Mouse (Mus musculus): ENCODE measurements around the gene Syt15. TPM values are rescaled to one million over a fixed set of nuclear protein-coding genes. Genes with fewer than 3 reads are reported as not detected.

Gene Syt15
- polyA plus RNA-seq (2015; fragmentation: Nextera tagmentation; extraction: Ambion mirVana) = 0.49 and 0.63 TPM in 2 replicates

DNA sequence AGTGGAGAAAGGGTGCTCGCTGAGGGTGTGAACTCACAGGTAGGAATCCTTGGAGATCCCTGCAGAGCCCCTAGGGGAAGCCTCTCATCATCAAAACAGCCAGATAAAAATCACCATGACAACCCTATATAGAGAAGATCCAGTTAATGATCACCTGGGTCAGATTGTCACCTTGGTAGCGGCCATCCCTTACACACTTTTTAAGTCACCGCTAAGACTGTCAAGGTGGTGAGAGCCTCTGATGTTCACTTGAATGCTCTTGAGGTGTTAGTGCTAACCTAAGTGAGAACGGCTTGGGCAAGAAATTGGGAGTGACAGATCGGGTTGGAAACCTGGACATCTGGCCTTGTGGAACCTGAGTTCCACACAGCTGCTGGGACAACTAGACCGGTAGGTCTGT lies at the start of gene Syt15:
Syt15 (plus strand) TSS at position 301 of the 400 bp plus-strand sequence.
- peaks cover 5% of the 10 kb centered on the region; the same call in 1 of the 2 replicates for H3K4me1 ChIP-seq (replicated peaks)
- H3K4me3 ChIP-seq (replicated peaks) = peak within 1 kb of the TSS; percentile 23
- WGBS = 78% methylated on average over 6 of the region's 6 CpGs
- peak within 1 kb of the TSS; percentile 34; the same call in 1 of the 2 replicates for H3K9ac ChIP-seq (replicated peaks)
- H3K27ac ChIP-seq = no peak within 1 kb of the TSS
- peaks cover 34% of the 10 kb centered on the region for H3K27me3 ChIP-seq
- ATAC-seq = no peak
- no peaks in the 10 kb centered on the region for H3K36me3 ChIP-seq
- peak within 1 kb of the TSS; percentile 51 for H3K4me2 ChIP-seq (replicated peaks)
- H3K9me3 ChIP-seq = no peaks in the 10 kb centered on the region

DNA sequence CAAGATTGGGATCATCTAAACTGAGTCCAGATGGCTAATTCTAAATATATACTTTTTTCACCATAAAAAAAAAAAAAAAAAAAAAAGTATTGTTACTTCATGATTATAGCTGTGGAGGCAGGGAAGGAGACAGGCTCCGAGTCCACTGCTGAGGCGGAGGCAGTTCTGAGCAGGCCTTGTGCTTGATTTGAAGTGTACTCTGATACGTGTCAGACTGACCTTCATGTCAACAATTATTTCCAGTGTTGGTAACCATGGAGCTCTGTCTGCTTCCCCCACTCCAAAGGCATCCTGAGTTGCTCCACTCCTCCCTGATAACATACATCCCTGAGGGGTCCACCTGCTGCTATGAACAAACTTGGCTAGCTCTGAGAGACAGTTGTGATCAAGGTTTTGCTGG lies 48.3 kb upstream of the Syt15 start:
- WGBS = 92% methylated on average over 3 of the region's 3 CpGs
- H3K9me3 ChIP-seq = no peaks in the 10 kb centered on the region
- no peaks in the 10 kb centered on the region for H3K4me1 ChIP-seq (replicated peaks)
- H3K4me2 ChIP-seq (replicated peaks) = no peak overlapping the region
- H3K9ac ChIP-seq (replicated peaks) = no peak overlapping the region
- ATAC-seq = no peak
- H3K27me3 ChIP-seq = no peaks in the 10 kb centered on the region
- H3K4me3 ChIP-seq (replicated peaks) = no peak overlapping the region
- H3K36me3 ChIP-seq = no peaks in the 10 kb centered on the region
- no peak overlapping the region for H3K27ac ChIP-seq

DNA sequence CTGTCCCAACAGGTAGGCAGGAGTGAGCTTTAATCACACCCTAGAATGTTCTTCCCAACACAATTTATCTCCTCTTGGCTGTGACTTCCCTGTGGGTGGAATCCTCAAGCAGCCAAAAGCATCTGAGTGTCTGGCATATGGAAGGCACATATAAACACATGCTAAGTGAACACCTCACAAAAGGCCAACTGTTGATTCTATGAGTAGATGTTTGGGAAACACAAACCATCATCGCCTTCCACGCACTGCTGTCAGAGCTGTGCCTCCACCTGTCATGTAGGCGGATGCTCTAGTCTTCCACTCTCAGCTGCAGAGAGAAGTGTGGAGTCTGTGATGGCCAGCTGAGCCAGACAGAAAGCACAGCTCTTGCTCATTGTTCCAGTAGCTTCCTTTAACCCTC lies 40.0 kb upstream of the Syt15 start:
- Histone ChIP-seq H3K4me3 (replicated peaks) (no peak overlapping the region), H3K27me3 (no peaks in the 10 kb centered on the region), H3K9ac (replicated peaks) (no peak overlapping the region), H3K4me2 (replicated peaks) (no peak overlapping the region), H3K4me1 (replicated peaks) (no peaks in the 10 kb centered on the region), H3K27ac (no peak overlapping the region), H3K36me3 (no peaks in the 10 kb centered on the region), H3K9me3 (no peaks in the 10 kb centered on the region)
- WGBS = 88% methylated on average over 3 of the region's 3 CpGs
- no peak for ATAC-seq

DNA sequence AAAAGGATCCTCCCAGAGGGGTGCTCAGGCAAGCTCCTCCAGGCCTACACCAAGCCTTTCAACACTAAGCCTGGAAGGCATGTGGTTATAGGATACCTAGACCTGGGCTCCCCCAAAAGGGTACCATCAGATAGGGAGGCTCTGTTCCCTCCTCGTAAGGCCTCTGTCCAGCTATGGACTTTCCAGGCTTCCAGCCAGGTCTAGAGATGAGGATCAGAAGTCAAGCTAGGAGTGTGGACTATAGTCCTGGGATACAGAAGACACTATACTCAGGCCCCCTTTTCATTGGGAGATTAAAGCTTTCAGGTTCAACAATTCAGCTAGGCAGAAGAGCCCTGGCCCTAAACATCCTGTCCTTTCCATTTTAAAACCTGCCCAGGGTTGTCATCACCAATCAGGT lies 36.3 kb upstream of the Syt15 start:
- no peak overlapping the region for H3K4me3 ChIP-seq (replicated peaks)
- WGBS = 100% methylated on average over 1 of the region's 1 CpGs
- no peak overlapping the region for H3K4me2 ChIP-seq (replicated peaks)
- no peaks in the 10 kb centered on the region for H3K9me3 ChIP-seq
- H3K36me3 ChIP-seq = no peaks in the 10 kb centered on the region
- ATAC-seq = no peak
- no peaks in the 10 kb centered on the region for H3K27me3 ChIP-seq
- no peaks in the 10 kb centered on the region for H3K4me1 ChIP-seq (replicated peaks)
- no peak overlapping the region for H3K27ac ChIP-seq
- H3K9ac ChIP-seq (replicated peaks) = no peak overlapping the region

DNA sequence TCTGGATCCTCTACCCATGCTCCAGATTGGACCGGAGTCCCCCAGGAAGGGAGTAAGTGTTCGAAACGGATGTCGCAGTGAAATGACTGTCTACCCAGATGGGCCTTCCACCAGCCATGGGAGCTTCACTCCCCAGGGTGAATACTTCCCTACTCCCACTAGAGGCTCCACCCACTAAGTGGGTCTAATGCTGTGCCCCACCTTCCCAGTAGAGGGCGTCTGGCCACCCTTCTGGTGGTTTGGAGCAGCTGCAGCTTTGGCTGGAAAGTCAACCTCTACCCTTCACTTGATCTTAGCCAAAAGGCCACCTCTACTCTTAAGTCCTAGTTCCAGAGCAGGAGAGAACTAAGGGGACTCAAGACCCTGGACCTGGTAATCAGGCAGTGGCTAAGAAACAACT lies 30.8 kb upstream of the Syt15 start:
- no peaks in the 10 kb centered on the region for H3K4me1 ChIP-seq (replicated peaks)
- no peaks in the 10 kb centered on the region for H3K27me3 ChIP-seq
- H3K9me3 ChIP-seq = no peaks in the 10 kb centered on the region
- H3K9ac ChIP-seq (replicated peaks) = no peak overlapping the region
- no peak overlapping the region for H3K4me2 ChIP-seq (replicated peaks)
- no peak for ATAC-seq
- H3K36me3 ChIP-seq = peaks cover 12% of the 10 kb centered on the region
- WGBS = 63% methylated on average over 5 of the region's 5 CpGs
- no peak overlapping the region for H3K4me3 ChIP-seq (replicated peaks)
- H3K27ac ChIP-seq = no peak overlapping the region

DNA sequence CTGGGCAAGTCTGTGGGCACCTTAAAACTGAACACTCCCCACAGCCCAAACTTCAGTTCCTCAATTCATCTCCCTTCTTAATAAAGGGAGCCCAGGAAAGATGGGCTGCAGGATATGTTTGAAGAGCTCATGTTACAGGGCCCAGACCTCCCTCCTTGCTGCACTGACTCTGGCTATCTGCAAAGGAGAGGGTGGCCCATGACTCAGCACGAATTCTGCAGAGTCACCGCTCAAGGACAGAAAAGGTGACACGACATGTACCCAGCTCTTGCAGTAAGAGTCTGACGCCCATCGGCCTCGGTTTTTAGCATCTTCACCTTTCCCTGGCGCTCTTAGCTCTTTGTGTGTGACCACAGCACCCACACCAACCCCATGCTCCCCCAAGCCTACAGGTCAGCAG lies 29.0 kb upstream of the Syt15 start:
- Histone ChIP-seq H3K4me3 (replicated peaks) (no peak overlapping the region), H3K27me3 (no peaks in the 10 kb centered on the region), H3K36me3 (peaks cover 29% of the 10 kb centered on the region), H3K27ac (no peak overlapping the region), H3K9me3 (no peaks in the 10 kb centered on the region), H3K9ac (replicated peaks) (no peak overlapping the region), H3K4me2 (replicated peaks) (no peak overlapping the region), H3K4me1 (replicated peaks) (no peaks in the 10 kb centered on the region)
- WGBS = 76% methylated on average over 7 of the region's 7 CpGs
- no peak for ATAC-seq

DNA sequence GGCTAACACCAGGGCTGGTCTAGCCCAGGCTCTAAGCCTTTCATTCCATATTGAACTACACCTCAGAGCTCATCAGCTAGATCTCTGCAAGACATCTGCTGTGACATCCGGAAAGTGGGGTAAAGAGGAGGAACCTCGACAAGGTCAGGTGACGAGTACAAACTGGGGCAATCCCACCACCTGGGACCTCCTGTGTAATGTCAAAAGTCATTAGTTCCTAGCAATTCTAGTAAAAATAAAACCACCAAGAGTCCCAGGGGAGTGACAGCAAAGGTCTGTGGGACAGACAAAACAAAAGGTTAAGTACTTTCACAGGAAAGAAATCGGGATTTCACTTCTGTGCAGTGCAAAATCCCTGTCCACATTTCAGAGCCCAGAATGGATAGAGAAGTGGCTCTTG lies 25.5 kb upstream of the Syt15 start:
- Histone ChIP-seq H3K9ac (replicated peaks) (no peak overlapping the region), H3K27ac (no peak overlapping the region), H3K27me3 (no peaks in the 10 kb centered on the region), H3K4me2 (replicated peaks) (no peak overlapping the region), H3K4me1 (replicated peaks) (no peaks in the 10 kb centered on the region), H3K36me3 (peaks cover 32% of the 10 kb centered on the region), H3K4me3 (replicated peaks) (no peak overlapping the region), H3K9me3 (no peaks in the 10 kb centered on the region)
- no peak for ATAC-seq
- 78% methylated on average over 4 of the region's 4 CpGs for WGBS

DNA sequence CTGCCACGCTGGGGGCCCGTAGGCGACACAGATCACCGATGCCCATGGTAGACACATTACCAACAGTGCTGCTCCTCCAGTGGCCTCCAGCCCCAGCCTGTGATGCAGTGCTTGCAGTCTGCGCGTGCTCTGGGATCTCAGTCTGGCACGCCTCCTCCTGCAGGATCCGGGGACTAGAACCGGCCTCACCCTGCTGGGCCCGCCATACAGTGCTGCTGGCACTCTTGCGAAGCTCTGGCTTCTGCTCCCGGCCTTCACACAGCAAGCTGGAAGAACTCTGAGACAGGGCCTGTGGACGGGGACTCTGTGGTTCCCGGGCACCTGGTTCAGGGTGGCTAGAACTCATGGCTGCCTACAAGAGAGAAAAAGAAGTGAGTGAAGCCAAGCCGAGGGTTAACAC lies 23.9 kb upstream of the Syt15 start:
- no peak overlapping the region for H3K27ac ChIP-seq
- no peak overlapping the region for H3K4me3 ChIP-seq (replicated peaks)
- H3K36me3 ChIP-seq = peaks cover 32% of the 10 kb centered on the region
- no peak for ATAC-seq
- no peak overlapping the region for H3K4me2 ChIP-seq (replicated peaks)
- 90% methylated on average over 15 of the region's 15 CpGs for WGBS
- no peaks in the 10 kb centered on the region for H3K27me3 ChIP-seq
- H3K9me3 ChIP-seq = no peaks in the 10 kb centered on the region
- H3K4me1 ChIP-seq (replicated peaks) = peaks cover 13% of the 10 kb centered on the region
- H3K9ac ChIP-seq (replicated peaks) = no peak overlapping the region

DNA sequence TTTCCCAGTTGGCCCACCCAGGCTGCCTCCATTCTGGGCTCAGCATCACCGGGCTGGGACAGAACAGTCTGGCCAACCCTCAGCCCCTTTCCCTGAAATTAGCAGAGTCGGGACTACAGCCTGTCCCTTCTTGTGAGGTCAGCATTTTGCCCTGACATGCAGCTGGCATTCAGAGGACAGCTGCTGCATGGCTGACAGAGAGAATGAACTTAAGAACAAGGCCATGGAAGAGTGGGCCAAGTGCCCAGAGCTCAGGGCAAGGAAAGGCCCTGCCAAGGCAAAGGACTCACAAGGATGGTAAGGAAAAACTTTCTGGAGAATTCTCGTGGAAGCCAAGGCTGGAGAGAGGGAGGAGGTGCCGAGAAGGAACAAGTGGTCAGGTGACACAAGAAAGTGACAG lies 22.7 kb upstream of the Syt15 start:
- 50% methylated on average over 4 of the region's 4 CpGs for WGBS
- no peak for ATAC-seq

DNA sequence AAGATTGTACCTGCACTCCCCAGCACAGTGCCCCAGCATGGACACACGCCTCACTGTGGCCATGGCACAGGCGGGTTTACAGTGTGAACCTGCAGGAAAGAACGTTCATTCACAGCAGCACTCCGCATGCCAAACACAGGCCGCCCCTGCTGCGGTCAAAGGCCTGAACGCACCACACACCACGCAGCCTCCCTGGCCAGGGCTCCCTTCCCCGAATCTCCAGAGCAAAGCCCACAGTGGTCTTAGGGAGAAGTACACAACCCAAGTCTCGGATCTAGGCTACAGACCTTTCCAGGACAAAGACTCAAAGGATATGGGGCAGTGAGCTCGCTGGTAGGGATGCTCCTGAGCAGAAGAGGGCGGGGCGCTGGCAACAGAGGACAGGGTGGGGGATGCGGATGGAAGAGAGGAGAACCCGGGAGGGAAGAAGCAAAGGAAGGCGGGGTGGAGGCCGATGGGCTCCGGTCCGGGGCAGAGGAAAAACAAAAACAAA lies 18.6 kb upstream of the Syt15 start:
- Histone ChIP-seq H3K4me1 (replicated peaks) (peaks cover 14% of the 10 kb centered on the region), H3K36me3 (no peaks in the 10 kb centered on the region; the same call in 1 of the 2 replicates), H3K27me3 (peaks cover 3% of the 10 kb centered on the region; the same call in 1 of the 2 replicates), H3K9me3 (no peaks in the 10 kb centered on the region), H3K9ac (replicated peaks) (peak overlapping the region; percentile 84), H3K4me2 (replicated peaks) (peak overlapping the region; percentile 86), H3K27ac (peak overlapping the region; percentile 79), H3K4me3 (replicated peaks) (peak overlapping the region; percentile 81)
- under 1% methylated on average over 19 of the region's 19 CpGs for WGBS
- peak; percentile 86 for ATAC-seq

More for the DNA sequence above, 22.7 kb upstream of the Syt15 start:
- Histone ChIP-seq H3K4me1 (replicated peaks) (peaks cover 14% of the 10 kb centered on the region), H3K27me3 (no peaks in the 10 kb centered on the region), H3K4me2 (replicated peaks) (no peak overlapping the region), H3K27ac (no peak overlapping the region), H3K4me3 (replicated peaks) (no peak overlapping the region), H3K9me3 (no peaks in the 10 kb centered on the region), H3K36me3 (peaks cover 31% of the 10 kb centered on the region), H3K9ac (replicated peaks) (no peak overlapping the region)

DNA sequence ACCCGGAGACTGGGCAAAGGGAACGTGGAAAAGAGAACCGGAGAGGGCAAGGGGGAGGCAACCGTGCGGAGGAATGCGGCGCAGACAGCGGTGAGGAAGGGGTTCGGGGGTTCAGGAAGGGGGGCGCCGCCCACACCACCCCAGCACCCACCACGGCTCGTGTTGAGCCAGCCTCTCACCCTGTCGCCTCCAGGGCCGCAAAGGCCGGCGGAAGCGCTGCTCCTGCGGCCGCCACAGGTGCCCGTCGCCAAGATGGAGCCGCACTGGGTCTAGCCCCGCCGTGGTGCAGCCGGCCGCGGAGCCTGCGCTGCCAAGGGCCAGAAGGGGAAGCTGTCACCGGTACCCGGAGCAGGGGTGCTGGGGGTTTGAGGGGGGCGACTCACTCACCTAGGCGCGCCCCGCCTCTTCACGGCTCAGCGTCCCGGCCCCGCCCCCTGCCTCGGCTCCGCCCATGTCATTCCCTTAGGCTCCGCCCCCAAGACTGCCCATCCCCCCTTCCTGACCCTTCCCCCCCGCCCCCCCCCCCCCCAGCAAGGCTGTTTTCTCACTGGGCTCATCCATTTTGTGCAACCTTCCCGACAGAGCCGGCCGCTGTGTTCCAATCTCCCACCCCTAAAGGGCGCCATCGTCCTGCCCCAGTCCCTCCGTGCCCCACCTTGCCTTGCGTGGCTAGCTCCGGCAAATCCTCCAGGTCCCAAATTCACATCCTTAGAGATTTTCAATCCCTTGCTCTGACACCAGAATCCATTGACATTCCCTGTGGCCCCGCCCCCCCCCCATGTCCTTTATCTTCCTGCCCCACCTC lies 18.0 kb upstream of the Syt15 start, which contains the start of gene Gprin2:
Gprin2 (minus strand) TSS at position 423 of the 805 bp plus-strand sequence.
- Histone ChIP-seq H3K36me3 (no peaks in the 10 kb centered on the region), H3K27ac (peak within 1 kb of the TSS; percentile 79), H3K9ac (replicated peaks) (peak within 1 kb of the TSS; percentile 84), H3K9me3 (no peaks in the 10 kb centered on the region), H3K4me1 (replicated peaks) (peaks cover 14% of the 10 kb centered on the region), H3K27me3 (peaks cover 3% of the 10 kb centered on the region; the same call in 1 of the 2 replicates), H3K4me3 (replicated peaks) (peak within 1 kb of the TSS; percentile 81), H3K4me2 (replicated peaks) (peak within 1 kb of the TSS; percentile 86)
- peak; percentile 84 for ATAC-seq
- WGBS = 5% methylated on average over 29 of the region's 52 CpGs

DNA sequence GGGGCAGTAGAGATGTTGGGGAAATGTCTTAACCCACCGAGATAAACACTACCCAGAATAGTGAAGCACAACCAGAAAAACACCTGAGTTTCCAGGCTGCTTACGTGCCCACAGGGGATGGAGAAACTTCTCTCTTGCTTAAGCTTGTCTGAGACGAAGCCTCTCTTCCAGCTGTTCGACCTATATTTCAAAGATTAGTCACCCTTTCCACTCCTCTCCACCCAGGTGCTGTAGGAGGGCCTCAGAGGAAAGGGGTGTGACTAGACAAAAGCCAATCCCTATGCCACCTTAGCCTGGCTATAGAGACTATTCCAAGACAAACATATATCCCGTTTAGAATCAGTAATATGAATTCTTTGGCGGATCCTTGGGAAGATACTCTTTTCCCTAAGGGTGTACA lies 11.4 kb upstream of the Syt15 start:
- no peak overlapping the region for H3K9ac ChIP-seq (replicated peaks)
- H3K4me3 ChIP-seq (replicated peaks) = no peak overlapping the region
- H3K27me3 ChIP-seq = no peaks in the 10 kb centered on the region
- no peaks in the 10 kb centered on the region for H3K4me1 ChIP-seq (replicated peaks)
- no peak overlapping the region for H3K27ac ChIP-seq
- 77% methylated on average over 6 of the region's 6 CpGs for WGBS
- H3K36me3 ChIP-seq = no peaks in the 10 kb centered on the region
- no peak for ATAC-seq
- no peaks in the 10 kb centered on the region for H3K9me3 ChIP-seq
- H3K4me2 ChIP-seq (replicated peaks) = no peak overlapping the region
